Mouse (Mus musculus) lung, postnatal 10 days (tissue): ENCODE data around the gene Osbpl3.

ENCODE experiments used
- DNase-seq: peaks from one replicate; pipeline ENCODE4 v3.0.0; 2021

The Osbpl3 gene

DNA sequence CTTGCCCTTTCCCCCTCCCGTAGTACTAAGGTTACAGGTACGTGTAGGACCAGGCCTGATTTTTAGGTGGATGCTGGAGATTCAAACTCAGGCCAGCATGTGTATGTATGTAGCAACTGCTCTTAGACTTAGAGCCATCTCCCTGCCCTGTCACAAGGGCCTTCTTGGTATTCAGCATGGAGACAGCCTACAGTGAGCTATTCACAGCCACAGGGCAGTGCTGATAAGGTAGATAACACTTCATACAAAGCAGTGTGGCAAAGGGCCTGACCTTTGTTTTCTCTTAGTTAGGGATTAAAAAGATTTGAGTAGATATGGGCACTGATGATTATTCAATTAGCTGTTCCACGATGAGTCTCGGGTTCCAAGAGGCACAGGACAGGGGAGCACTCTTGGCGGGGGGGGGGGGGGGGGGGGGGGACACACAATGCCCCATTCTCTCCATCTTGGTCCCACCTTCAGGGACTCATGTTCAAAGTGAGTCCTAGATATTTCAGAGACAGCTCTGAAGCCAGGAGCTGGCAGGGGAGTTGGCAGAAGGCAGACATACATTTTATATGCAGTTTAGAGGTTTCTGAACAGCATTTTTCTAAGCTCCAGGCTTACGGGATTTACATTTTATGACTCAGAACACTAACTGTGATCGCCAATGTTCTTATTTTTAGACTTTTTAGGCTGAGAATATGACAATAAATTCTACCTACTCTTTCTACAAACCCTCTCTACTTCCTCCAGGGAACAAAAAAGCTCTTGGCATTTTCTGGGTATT is 56.4 kb downstream of the Osbpl3 start:
- DNase-seq, result no peak

DNA sequence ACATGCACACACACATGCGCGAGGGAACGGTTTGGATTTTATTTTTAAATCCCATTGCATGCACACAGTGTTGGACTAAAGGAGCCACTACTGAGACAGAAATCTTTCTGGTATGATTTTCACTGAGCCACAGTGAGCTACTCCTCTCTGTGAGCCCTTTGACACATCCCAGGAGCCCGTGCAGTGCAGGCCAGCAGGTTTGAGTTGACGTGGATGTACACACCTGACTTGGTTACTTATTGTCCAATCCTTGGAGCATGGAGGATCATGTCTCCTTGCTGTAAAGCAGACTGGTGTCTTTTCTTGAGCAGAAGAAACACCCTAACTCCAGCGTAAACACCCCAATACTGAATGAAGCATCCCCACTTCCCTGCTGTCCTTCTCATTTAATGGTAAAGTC is 57.7 kb downstream of the Osbpl3 start:
- DNase-seq, result no peak

DNA sequence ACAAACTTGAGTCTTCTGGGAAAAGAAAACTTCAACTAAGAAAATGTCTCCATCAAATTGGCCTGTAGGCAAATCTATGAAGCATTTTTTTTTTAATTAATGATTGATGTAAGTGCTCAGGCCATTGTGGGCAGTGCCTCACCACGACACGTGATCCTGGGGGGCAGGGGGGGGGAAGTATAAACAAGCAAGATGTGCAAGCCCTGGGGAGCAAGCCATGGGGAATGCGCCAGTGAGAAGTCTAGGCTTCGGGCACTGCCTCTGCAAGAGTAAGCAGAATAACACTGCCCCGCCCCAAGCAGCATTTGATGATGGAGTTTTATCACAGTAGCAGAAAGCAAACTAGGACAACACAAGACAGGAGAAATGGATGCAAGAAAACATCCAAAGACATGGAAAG is 58.9 kb downstream of the Osbpl3 start:
- DNase-seq, result no peak

DNA sequence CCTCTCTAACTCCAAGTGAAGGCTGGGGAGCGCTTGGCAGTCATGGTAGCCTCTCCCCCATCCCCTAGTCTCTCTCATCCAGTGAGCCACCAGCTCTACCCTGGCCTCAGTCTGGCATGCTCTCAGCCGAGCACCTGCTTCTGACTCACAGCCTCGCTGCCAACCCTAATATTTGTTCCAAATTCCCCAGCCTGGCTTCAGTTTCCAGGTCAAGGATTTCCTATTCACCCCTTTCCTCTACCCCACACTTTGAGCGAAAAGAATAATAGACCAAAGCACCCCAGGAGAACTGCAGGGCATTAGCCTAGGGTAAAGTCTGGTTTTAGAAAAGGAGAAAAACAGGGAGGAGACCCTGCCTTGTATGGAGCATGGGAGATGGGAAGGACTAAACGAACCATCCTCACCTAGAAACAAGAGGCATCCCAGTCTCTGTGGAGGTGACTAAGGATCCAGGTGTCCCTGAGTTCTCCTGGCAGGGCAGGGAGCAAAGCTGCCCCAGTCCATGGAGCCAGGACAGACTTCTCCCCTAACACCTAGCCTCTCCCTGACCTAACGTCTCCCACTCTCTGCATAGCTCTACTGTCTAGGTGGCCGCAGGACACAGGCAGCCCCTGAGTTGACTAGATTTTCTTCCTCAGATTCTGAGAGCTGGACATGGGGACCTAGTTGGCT is 60.2 kb downstream of the Osbpl3 start:
- DNase-seq, result no peak

DNA sequence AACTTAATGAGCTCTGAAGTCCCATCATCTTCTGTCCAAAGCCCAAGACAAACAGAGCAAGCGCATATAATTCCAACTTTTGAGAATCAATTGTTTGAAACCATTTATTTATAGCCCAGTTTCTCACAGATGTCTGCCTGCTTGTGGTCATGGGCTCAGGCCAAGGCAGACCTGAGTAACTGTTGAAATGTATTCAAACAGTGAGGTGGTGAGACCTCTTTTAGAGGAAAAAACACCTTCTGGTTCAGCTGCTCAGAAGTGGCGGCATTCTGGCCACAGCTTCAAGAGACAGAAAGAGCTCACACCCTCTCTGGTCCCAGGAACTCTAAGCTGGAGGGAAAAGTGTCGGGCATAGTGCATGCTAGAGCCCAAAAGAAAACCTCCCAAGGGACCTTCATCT is 61.6 kb downstream of the Osbpl3 start:
- DNase-seq, result no peak

DNA sequence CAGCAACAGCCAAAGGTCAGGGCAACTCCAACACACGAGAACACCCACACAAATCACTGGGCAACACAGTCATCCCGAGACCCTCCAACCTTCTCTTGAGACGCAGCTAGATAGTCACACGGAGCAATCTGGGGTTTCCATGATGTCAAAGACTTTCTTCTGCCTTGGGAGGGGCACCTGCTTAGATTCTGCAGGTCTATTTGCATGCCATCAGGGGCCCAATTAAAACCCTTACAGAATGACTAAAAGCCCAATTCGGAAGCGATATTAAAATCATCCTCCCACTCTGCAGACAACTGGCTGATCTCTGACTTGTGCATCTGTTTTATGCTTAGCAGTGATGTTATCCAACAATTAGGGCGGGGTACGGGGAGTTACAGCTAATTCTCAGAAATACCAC is 62.0 kb downstream of the Osbpl3 start:
- no peak for DNase-seq

DNA sequence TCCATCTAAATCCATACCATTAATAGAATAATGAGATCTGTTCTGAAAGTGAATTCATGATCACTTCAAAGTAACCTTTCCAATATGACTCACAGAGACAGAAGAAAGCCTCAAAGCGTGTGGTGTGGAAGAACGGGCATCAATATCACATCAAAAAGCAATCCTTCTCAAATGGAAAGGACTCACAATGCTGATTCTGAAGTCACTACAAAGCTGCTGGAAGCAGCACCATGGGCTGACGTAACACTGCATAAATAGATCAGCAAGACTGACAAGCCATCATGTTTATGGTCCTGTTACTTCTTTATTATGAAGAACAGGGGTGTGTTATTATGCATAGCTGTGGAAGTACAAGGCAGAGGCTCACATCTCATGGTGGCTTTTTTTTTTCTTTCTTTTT is 64.0 kb downstream of the Osbpl3 start:
- DNase-seq, result no peak

DNA sequence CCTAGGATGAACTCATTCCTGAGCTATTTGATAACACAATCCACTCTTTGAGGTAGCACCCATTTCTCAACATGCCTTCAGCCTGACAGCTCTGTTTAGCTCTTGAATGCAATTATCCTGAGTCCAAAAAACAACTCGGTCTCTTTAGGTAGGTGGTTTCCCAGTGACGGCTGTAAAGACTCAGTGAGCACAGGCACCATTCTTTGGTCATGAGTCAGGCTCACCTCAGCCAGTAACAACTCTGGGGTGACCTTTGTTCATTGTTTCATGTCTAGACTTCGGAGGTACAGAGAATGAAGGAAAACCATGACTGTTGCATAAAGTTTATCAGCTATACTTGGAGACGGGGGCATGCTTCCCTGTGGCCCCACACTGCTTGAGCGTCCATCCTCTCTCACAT is 65.7 kb downstream of the Osbpl3 start:
- no peak for DNase-seq

DNA sequence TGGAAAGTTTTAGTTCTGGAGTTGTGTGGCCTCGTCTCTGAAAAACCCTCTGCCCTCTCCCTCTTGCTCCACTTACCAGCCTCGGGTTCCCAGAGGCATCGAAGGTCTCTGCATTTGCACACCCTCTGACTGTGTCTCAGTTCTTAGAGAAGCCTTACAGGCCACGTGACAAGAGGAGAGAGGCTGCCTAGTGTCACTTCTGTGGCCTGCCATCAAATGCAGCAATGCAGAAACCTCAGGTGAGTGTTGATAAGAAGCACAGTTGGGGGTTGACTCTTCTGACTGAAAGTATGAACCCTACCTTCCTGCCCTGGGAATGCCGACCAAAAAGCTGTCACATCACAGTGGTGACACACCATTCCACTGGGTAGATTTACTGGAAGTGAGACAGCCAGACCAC is 68.4 kb downstream of the Osbpl3 start:
- no peak for DNase-seq

DNA sequence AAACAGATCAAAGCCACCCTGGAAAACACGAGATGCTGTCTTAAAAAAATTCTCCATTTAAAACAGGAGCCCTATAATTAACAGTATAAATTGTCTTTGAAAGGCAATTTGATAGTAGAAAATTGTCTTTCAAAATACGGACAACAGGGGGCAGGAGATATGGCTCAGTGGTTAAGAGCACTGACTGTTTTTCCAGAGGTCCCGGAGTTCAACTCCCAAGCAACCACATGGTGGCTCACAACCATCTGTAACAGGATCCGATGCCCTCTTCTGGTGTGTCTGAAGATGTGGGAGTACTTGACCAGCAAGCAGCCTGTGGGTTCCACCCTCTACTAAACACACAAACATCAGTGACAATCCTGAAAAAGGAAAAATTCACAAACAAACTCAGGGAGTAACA is 69.5 kb downstream of the Osbpl3 start:
- DNase-seq, result no peak

DNA sequence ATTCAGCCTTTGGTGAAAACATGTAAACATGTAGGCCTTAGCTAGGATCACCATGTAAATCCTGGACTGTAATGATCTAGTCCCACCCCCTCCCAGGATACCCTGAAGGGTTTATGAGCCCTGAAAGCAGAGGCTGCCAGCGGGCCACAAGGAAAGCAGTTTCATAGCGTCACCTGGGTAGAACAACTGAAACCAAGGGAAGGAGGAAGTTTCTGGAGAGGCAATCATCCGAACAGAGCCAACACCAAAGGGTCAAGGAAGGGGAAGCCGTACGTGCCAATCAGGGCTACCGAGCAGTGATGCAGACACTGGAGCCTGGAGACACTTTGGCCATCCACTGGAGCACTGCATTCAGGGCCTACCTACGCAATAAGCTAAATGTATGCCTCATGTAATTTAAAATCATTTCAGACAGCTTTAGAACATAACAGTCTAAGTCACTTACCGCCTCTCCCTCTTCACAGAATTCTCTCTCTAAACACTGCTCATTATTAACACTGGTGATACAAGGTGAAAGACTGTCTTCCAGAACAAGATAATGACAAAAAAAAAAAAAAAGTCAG is 70.5 kb downstream of the Osbpl3 start:
- no peak for DNase-seq

DNA sequence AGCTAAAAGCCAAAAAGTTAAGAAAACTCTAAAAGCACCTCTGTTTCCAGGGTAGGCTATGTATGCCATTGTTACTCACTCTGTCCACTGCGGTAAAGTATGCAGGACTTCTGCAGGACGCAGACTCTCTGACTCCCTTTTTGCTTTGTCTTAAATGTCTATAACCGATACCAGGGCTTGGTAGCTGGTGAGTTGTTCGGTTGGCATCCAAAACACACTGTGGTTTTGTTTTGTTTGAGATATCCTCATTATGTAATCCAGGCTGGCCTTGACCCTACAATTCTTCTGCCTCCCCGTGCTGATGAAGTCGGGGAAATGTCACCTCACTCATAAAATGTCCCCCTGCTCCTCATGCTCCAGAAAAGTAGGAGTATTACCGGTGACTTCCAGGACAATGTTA is 73.3 kb downstream of the Osbpl3 start:
- no peak for DNase-seq

DNA sequence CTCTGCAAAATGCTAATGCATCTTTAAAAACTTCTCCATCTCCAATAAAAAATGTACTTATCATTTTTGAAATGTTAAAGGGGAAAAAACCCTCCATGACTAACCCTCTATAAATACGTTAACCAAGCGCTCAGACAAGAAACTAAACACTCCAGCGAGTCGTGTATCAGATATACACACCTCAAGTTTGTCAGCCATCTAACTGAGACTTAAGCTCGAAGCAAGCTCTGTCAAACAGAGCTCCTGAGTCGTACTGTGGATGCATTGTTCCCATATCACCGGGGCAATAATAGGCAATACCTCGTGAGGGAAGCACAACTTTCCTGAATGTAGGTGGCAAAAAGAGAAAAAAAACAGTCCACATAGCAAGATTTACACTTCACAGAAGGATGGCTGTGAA is 73.8 kb downstream of the Osbpl3 start:
- DNase-seq, result no peak

DNA sequence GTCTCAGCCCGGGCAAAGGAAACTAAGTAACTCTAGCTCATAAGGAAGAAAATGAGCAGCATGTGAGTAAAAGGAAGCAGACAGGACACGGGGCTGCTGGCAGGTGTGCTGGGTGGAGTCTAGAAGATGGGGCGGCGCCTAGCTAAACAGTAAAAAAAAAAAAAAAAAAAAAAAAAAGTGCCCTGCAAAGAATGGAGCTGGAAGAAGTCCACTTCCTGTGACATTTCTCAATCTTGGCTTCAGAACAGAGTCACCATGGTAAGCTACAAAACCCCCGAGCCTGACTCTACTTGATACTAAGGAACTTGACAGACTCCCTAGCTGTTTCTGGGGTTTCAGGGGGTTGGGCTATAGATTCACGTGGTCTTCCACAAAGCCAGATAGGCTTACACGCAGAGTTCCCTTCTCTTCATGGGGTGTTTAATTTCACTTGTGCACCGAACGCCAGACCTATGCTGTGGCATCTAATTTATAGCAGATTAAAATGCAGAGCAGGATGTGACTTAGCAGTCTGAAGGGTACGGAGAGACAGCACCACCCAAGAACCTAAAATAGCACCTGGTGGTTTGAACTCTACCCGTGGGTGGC is 74.4 kb downstream of the Osbpl3 start:
- DNase-seq, result peak; percentile 37

DNA sequence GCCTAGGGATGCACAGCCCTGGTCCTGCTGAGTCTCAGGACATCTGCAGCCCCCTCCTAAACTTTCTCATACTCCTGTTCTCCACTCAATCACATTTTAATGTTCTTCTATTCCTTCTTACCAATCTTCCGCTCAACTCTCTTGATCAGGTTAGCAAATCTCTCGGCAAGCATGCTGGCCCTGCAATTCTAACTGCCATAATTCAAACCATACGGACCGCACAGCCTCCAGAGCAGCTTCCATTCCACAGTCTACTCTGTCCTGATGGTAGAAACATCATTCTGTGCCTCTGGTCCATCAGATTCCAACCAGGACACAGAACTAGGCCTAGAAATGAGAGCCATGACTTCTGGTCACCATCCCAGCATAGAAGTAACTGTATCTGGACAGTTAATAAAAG is 76.3 kb downstream of the Osbpl3 start:
- DNase-seq, result no peak

DNA sequence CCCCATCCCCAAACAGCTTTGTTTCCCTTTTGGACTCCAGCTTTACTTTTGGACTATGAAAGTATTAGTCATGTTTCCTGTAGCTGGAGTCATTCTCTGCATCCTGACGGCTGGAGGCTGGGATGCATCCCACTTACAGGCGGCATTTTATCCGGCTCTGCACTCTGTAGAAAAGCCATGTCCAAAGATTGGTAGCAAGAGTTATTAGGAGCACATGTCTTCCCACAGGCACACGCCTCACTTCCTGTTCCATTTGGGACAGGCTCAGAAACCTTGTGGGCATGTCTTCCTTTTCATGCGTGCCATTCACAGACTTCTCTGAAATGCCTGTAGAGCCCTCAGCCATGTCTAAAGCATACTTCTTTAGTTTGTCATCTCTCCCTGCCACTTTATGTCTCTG is 76.9 kb downstream of the Osbpl3 start:
- DNase-seq, result no peak

DNA sequence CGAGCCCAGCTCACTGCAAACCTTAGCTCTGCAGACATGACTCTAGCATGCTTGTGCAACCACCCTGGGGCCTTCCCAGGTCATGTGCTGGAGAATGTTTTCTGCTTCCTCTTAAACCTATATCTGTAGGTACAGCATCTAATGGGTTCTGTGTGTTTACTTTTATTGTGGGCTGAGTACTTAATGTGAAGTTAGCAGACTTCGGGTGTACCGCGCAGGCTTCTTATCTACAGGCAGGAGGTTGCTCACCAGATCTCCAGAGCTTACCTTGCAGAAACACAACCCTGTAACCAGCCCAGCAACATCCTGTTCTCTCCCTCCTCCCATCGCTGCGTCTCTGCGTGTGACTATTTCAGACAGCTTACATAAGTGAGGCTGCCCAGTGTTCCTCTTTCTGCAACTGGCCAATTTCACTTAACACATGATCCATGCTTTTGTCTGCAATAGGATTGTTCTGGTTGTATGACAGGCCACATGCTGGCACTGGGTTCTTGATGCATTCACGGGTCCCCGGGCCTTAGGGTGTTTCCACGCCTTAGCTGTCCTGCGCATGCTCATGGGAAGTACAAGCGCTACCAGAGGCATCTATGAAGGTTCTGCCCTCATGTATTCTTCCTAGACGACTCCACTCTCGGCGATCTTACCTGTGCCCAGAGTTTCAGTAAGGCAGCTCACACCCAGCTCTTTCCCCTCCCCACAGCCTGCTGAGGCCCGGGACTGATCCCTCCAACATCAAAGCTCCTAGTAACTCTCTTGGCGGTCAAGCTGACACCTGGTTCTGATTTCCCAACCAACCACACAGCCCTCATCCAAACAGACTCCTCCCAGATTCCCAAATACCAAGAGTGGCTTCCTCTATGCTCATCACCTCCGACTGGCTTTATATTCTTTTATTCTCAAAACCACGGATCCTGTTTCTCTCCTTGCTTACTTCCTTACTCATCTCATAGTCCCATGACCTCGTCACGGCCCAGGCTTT is 78.0 kb downstream of the Osbpl3 start:
- no peak for DNase-seq

DNA sequence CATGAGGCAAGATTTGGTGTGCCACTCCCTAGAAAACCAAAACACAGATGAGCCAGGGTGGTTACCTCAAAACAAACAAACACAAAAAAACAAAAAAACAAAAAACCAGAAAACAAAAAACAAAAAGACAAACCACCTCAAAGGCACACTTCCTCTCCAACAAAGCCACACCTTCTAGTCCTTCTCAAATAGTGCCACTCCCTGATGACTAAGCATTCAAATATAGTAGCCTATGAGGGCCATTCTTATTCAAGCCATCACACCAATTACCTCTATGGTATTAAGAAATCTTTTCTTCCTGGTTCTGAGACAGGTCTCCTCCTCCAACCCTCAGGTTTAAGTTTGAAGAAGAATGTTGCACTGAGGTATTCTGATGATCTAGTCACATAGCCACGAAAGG is 79.3 kb downstream of the Osbpl3 start:
- DNase-seq, result no peak

DNA sequence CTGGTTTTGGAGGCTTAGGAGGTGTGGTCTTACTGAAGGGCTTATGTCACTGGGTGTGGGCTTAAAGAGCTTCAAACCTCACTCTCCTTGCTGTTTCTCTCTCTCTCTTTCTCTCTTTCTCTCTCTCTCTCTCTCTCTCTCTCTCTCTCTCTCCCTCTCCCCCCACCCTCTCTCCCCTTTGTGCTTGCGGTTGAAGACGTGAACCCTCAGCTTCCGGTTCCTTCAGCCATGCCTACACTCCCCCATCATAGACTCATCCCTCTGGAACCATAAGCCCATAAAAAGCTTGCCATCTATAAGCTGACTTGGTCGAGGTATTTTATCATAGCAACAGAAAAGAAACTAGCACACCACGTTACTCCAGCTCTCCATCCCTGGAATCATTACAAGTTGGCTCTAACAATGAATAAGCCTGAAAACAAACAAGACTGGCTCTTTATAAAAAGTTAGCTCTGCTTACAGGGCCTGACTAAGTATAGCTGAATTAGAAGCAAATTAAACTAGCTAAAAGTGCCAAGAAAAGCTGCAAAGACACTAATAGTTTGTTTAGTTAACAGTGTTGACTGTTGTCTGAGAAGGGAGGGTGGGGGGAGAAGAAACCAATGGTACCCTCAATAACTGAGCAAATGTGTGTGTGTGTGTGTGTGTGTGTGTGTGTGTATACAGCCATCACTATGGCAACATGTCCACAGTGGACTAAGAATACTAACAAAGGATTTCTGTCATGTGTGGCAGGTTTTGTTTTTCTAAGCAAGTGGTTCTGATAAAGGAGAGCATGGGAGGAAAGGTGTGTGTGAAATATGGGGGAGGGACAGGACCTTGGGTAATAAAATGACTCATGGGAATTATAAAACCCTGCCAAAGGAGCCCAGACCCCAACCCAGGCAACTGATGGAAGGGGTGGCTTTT is 83.2 kb downstream of the Osbpl3 start:
- DNase-seq, result no peak

DNA sequence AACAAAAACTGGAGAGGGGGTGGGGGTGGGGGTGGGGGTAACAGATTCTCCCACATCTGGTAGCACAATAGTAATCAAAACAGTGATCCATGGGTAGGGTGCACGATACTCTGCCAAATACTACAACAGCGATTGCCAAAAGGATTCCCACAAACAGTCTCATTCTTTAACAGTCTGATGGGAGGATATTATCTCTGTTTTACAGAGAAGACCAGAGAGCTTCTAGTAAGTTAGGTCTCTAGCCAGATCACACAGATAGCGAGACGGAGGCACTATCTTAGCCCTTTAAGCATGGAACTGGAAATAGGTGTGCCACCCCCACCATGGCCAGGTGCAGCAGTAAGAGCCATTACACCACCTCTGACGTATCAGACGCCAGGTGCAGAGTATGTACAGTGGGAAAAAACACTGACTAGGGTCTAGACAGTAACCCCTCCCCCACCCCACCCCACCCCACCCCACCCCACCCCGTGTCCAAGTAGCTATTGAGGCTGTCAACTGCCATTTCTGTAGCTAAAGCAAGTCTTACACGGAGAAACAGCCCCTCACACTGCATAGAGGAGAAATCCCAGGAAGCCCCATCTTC is 84.4 kb downstream of the Osbpl3 start:
- DNase-seq, result no peak
